Mouse (Mus musculus): ENCODE measurements around the gene Serp2.

Serp2 gene

DNA sequence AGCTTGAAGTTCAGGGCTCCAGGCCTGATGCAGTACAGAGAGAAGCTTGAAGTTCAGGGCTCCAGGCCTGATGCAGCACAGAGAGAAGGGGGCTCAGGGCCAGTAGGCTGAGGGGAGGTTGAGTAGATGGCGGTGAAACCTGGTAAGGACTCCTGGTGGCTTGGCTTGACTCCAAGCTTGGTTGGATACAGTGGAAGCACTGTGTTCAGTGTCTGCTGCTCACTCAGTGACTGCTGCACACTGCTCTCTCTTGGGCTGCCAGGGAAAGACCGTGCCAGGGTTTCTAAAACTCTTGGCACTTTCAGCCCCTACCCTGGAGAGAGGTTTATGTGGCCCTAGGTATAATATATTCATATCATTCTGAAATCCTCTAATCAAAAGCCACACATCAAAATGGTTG, 67.6 kb downstream of the Serp2 start:
- Histone ChIP-seq H3K9me3 (ENCODE audit: low read length) (no peaks in the 10 kb centered on the region), H3K27me3 (ENCODE audit: insufficient read depth, low read length) (no peaks in the 10 kb centered on the region), H3K36me3 (ENCODE audit: insufficient read depth, low read length) (peaks cover 13% of the 10 kb centered on the region; the same call in 1 of the 2 replicates), H3K4me1 (replicated peaks; ENCODE audit: low read depth, low read length) (peaks cover 58% of the 10 kb centered on the region), H3K4me3 (replicated peaks; ENCODE audit: low read length) (no peak overlapping the region)
- no peak for TF ChIP-seq NANOG (IDR thresholded peaks at IDR 0.05; ENCODE audit: borderline replicate concordance, low read length)
- no peak for TF ChIP-seq CTCF (conservative IDR thresholded peaks at IDR 0.05; ENCODE audit: low read length)
- no peak for TF ChIP-seq POU5F1 (IDR thresholded peaks at IDR 0.05; ENCODE audit: borderline replicate concordance, low read length)

DNA sequence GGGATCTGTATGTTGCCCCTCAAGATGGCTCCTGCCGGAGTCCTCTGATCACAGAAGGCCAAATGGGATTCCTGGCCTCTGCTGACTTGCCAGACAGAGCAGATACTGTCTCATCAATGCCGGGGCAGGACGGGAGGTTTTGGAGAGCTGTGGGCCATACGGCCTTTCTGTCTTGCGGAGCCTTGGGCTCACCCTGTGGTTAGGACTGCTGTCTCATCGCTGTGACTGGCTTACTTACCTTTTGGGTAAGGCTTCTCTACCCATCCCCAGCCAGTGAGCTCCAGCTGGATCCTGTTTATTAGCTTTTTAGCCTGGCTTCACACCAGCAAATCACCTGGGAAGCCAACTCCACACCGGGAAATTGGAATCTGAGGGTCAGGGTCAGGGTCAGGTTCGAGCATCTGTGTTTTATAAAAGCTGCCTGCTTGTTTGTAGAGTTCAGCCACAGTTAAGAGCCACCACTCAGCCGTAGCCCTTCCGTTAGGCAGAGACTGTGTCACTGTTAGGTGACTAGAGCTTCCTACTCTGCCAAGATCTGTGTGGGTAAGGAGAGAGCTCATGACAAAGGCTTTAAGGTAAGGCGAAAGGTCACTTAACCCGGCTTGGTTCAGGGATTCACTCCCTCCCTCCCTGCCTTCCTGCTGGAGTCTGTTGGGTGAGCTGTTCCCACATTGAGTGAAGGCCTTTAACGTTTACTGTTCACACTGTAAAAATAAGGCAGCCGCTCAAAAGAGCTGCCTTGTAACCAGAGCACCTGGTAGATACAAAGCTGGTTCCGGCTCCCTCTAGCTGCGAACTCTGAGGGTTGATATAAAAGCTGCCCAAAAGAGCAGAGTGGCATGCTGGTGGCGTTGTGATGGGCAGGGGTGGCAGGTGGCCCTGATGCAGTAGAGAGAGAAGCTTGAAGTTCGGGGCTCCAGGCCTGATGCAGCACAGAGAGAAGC, 68.3 kb downstream of the Serp2 start:
- H3K27me3 ChIP-seq (ENCODE audit: insufficient read depth, low read length) = no peaks in the 10 kb centered on the region
- TF ChIP-seq POU5F1 (IDR thresholded peaks at IDR 0.05; ENCODE audit: borderline replicate concordance, low read length) = no peak
- TF ChIP-seq CTCF (conservative IDR thresholded peaks at IDR 0.05; ENCODE audit: low read length) = no peak
- TF ChIP-seq NANOG (IDR thresholded peaks at IDR 0.05; ENCODE audit: borderline replicate concordance, low read length) = no peak
- no peaks in the 10 kb centered on the region for H3K9me3 ChIP-seq (ENCODE audit: low read length)
- H3K36me3 ChIP-seq (ENCODE audit: insufficient read depth, low read length) = peaks cover 10% of the 10 kb centered on the region; the same call in 1 of the 2 replicates
- H3K4me1 ChIP-seq (replicated peaks; ENCODE audit: low read depth, low read length) = peaks cover 54% of the 10 kb centered on the region
- peak overlapping the region; percentile 57 for H3K4me3 ChIP-seq (replicated peaks; ENCODE audit: low read length)

DNA sequence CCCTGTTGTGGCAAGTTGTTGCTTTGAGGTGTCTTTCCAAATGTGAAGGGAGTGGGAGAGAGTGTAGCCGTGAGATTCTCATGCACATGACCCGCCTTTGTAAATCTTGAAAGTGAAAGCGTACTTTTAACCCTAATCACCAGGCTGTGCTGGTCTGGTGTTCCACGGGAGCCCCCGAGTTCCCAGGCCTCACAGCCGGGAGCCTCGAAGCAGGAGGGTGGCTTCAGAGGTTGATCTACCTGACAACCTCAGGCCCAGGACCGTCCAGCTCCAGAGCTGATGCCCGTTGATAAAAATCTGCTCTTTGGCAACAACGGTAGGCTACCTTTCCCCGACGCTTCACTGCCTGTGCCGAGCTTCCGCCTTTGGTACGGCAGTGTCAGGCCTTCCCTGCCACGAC, 69.1 kb downstream of the Serp2 start:
- Histone ChIP-seq H3K4me1 (replicated peaks; ENCODE audit: low read depth, low read length) (peaks cover 48% of the 10 kb centered on the region), H3K4me3 (replicated peaks; ENCODE audit: low read length) (peak overlapping the region; percentile 57), H3K9me3 (ENCODE audit: low read length) (no peaks in the 10 kb centered on the region), H3K27me3 (ENCODE audit: insufficient read depth, low read length) (no peaks in the 10 kb centered on the region), H3K36me3 (ENCODE audit: insufficient read depth, low read length) (peaks cover 3% of the 10 kb centered on the region; the same call in 1 of the 2 replicates)
- TF ChIP-seq CTCF (conservative IDR thresholded peaks at IDR 0.05; ENCODE audit: low read length) (no peak), POU5F1 (IDR thresholded peaks at IDR 0.05; ENCODE audit: borderline replicate concordance, low read length) (no peak), NANOG (IDR thresholded peaks at IDR 0.05; ENCODE audit: borderline replicate concordance, low read length) (no peak)

DNA sequence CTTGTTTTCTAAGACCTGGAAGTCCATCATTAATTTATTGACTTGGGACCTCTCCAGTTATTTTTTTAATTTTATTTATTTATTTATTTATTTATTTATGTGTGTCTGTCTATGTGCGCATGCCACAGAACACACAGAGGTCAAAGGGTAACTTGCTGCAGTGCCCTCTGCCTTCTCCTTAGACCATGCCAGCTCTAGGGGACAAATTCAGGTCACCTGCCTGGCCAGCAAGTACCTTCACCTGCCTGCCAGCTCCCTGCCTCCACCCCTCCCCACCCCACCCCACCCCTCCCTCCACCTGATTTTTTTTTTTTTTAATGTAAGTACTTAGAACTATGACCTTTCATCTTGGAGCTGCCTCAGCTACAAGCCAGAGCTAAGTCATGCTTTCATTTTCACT, 73.0 kb downstream of the Serp2 start:
- Histone ChIP-seq H3K36me3 (ENCODE audit: insufficient read depth, low read length) (no peaks in the 10 kb centered on the region), H3K9me3 (ENCODE audit: low read length) (no peaks in the 10 kb centered on the region), H3K27me3 (ENCODE audit: insufficient read depth, low read length) (0 out of 2 replicates have a peak, but pooled peaks cover 3% of the 10 kb centered on the region), H3K4me1 (replicated peaks; ENCODE audit: low read depth, low read length) (peaks cover 48% of the 10 kb centered on the region), H3K4me3 (replicated peaks; ENCODE audit: low read length) (no peak overlapping the region)
- TF ChIP-seq POU5F1 (IDR thresholded peaks at IDR 0.05; ENCODE audit: borderline replicate concordance, low read length) (no peak), CTCF (conservative IDR thresholded peaks at IDR 0.05; ENCODE audit: low read length) (no peak), NANOG (IDR thresholded peaks at IDR 0.05; ENCODE audit: borderline replicate concordance, low read length) (no peak)
